Mouse (Mus musculus) liver, postnatal 0 days (tissue): ENCODE data around the gene Dyrk1b.

Experiments
- CTCF ChIP-seq: sonication (generic); IDR thresholded peaks from 2 replicates; pipeline ENCODE4 v1.5.1; 2016; ENCODE audit warnings: antibody characterized with exemption, low read depth
- EP300 ChIP-seq: IDR thresholded peaks from 2 replicates; pipeline ENCODE4 v1.6.1; 2016; ENCODE audit warnings: antibody characterized with exemption, low read depth, mild to moderate bottlenecking

DNA sequence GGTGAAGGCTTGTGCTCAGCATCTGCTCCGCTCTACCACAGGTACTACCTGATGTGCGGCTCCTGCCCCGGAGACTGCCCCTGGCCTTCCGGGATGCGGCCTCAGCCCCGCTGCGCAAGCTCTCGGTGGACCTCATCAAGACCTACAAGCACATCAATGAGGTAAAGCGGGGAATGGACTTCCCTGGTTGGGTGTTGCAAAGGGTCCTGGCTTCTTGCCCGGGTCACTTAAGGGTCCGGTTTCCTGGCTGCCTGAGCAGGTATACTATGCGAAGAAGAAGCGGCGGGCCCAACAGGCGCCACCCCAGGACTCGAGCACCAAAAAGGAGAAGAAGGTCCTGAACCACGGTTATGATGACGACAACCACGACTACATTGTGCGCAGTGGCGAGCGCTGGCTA is 3.1 kb downstream of the Dyrk1b start:
- no peak for TF ChIP-seq CTCF
- TF ChIP-seq EP300 = no peak
